Mouse (Mus musculus) layer of hippocampus, postnatal 14 days (tissue): ENCODE results near the gene Bcas1. TPM values are rescaled to one million over a fixed set of nuclear protein-coding genes. Genes with fewer than 3 reads are reported as not detected.

Source experiments
- DNase-seq, 2 experiments: peaks; one replicate each; pipeline ENCODE4 v3.0.0; 2021 to 2022; ENCODE audit warnings: low spot score in 2 of 2, mixed read lengths in 1 of 2
- total RNA-seq, 2 experiments: library from RNA; stranded (reverse); gene quantifications; 2 replicates each; pipeline ENCODE4 v1.2.3; 2021

The Bcas1 gene
- total RNA-seq, 2 experiments from 2014 or later: 121 to 123 TPM

GRCm38 (mm10) chr2:170316774-170317173, 110.9 kb downstream of the Bcas1 start:
- DNase-seq: no peak

GRCm38 (mm10) chr2:170316344-170316743, 111.3 kb downstream of the Bcas1 start:
- DNase-seq: no peak

DNA sequence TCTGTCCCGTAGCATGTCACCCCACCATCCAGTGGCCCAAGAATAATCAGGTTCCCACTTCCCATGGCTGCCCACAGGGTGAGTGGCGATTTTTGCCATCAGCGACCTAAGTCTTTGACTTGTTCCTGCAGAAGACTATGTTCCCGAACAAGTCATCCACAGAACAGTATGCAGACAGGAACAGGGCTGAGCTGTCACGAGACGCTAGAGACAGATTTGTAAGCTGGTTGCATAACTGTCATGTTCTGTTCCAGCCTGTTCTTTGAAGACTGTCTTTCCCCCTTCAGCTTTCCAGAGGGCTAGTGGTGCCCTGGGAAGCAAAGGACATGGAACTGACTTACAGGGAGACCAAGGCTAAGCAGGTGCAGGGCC, 116.7 kb downstream of the Bcas1 start:
- DNase-seq: no peak

- no peak for DNase-seq
Observed at GRCm38 (mm10) chr2:170310310-170310987, 117.2 kb downstream of the Bcas1 start.

DNA sequence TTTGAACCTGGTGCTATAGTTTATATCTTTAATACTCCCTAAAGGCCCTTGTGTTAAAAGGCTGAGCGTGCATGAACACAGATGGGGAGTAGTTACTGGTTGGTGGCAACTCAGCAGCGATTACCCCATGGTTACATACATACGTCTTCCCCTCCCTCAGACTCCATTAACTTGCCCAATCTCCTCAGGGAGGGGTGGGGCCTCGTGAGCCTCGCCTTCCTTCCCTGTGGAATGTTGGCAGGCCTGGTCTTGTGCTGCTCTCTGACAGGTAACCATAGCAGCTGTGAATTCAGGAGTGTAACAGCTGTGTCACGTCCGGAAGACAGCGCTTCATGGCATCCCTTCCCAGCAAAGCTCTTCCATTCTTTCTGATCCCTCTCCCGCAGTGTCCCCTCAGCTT, 118.7 kb downstream of the Bcas1 start:
- DNase-seq: no peak

DNA sequence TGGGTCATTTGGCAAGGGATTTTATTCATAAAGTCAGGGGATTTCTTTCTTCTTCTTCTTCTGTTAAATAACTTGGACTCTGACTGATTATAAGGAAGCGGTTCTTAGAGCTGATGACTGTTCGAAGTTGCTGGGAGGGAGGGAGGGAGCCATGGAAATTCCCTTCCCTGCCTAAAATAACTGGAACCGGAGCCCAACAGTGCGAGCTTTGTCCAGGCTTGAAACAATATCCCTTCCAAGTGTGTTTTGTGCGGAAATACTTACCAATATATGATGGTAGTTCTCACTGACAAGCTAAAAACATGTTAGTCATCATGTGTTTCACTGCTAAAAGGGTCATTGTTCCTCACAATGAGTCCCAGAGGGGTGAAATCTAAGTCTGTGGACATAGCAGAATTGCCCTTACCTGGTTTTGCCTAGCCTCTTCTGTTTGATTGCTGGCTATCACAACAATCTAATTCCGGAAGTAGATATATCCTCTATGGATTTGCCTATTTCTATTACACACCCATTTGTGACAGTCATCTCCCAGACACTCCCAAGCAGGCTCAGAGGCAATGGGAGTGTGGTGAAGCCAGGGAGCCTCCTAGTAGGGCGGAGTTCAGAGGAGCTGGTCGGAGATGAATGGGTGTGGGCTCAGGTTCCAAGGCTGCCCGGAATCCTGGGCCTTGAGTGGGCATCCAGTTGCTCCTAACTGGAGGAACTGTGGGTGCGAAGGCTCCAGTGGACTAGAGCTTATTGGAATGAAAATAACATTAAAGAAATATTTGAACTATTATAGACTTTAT, 119.4 kb downstream of the Bcas1 start:
- no peak for DNase-seq

GRCm38 (mm10) chr2:170307589-170308021, 120.0 kb downstream of the Bcas1 start:
- no peak for DNase-seq

DNA sequence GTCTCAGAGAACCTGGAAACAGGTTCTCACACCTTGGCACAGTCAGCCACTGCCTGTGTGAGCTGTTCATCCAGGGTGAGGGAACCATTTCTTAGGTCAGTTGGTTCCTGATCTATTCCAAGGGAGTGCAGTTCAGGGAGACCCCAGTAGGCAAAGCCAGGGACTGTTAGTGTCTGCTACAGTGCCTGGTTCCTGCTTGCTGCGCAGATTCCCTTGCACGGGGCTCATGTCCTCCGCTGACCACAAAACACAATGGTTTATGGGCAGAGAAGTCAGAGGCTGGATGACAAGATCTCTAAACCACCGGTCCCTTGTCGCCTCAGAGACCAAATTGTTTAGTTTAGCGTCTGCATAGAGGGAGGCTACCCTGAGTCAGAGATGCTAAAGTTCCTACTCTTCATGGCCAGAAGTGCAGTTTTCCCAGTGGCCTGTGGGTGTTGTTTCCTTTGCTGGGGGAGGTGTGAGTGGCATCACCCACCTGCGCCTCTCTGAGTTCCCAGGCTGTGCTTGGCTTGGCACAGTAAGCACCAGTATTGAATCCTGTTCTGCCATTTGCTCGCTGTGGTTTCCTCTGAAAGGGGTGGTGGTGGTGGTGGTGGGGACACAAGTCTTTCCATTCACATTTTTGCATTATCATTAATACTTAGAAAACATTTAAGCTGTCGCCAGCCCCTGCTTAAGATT, 120.9 kb downstream of the Bcas1 start:
- no peak for DNase-seq

DNA sequence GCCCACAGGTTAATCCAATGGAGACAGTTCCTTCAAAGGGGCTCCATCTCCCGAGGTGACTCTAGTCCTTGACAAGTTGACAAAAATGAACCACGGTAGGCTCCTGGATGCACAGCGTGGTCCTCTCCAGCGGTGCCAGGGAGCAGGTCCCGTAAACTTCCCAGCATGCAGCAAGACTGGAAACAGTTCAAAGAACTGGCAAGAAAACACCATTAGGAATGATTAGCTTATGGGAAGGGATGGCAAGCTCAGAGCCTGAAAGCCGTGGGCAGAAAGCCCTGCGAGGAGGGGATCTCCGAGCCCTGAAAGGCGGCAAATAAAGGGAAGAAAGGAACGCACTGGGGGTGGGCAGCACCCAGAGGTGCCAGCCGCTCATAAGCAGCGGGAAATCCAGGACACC, 122.9 kb downstream of the Bcas1 start:
- DNase-seq: peak in 1 of 2 experiments; percentile 34

GRCm38 (mm10) chr2:170303595-170303994, 124.0 kb downstream of the Bcas1 start:
- DNase-seq: no peak

DNA sequence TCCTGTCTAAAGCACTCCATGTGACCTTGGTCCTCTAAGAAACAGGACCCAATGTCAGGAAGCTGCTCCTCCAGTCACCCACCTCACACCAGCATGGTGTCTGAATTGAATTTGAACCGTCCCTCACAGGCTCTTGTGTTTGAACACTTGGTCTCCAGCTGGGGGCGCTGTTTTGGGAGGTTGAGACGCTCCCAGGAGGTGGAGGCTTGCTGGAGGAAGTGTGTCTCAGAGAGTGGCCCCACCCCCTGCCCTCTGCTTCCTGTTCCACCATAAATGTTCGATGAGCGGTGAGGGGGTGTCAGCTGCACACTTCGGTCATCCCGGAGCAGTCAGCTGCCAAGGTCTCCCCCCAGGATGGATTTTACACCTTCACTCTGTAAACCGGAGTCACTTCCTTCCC, 124.8 kb downstream of the Bcas1 start:
- DNase-seq: no peak

Other genes with a start within 250 kb of the Bcas1 start
- gene Pfdn4, start 68.6 kb upstream of the Bcas1 start, total RNA-seq: 10 to 100 TPM; 32.3 to 34.8 TPM
- not detected for gene Cyp24a1, start 69.3 kb upstream of the Bcas1 start, total RNA-seq
- gene 4930470P17Rik, start 174.2 kb upstream of the Bcas1 start, total RNA-seq: not detected